Mouse (Mus musculus): ENCODE measurements around the gene Spatc1l. TPM values are rescaled to one million over a fixed set of nuclear protein-coding genes. Genes with fewer than 3 reads are reported as not detected.

Gene Spatc1l
- total RNA-seq, 2 experiments from 2014 or later: not detected

DNA sequence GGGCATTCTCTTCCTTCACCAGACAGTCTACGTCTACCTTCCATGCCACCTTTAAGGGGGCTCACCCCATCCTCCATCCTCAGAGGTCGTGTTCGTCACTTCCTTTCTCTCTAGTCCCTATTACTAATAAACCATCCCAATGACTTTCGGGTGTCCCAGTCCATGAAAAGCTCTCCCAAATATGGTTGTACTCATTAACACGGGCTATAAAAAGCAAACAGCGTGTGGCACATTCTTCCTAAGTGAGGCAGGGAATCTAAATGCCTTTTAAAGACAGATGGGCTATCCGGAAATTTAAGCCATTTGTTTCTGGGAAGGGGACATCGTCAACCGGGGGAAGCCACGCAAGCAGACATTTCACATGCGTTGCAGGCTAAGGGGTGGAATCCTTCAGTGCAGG, 28.1 kb downstream of the Spatc1l start:
- no peak for DNase-seq (ENCODE audit: low spot score)

DNA sequence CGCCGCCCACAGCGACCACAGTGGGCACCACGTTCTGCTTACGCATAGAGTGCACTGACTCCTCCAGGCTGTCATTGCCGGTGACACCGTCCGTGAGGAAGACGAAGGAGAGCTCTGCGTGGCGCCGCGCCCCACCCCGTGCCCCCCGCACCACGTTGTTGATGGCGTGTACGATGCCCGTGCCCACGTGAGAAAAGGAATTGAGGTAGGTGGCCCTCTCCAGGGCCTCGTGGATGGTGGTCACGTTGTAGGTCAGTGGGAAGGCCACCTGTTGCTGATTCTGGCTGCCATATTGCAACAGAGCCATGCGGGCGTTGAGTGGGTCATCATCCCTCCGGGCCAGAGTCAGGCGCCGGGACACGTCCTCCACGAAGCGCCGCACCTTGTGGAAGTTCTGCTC, 34.3 kb downstream of the Spatc1l start:
- no peak for DNase-seq (ENCODE audit: low spot score)

DNA sequence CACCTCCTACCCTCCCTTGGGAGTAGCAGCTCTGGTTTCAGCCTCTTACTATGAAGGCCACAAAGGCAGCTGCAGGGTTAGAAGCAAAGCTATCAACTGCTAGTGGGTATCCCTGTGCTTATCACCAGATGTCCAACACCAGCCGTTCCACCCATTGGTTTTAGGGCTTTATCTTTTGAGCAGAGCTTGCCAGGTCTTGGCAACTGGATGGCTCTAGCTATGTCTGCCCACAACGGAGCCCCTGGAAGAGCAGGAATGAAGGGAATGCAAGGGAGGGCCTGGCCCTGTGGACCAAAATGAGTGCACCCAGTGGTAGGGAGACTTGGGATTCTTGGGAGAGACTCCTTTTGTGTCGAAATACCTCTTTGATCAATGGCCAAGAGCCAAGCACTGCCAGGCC, 40.6 kb downstream of the Spatc1l start:
- DNase-seq (ENCODE audit: low spot score): no peak

DNA sequence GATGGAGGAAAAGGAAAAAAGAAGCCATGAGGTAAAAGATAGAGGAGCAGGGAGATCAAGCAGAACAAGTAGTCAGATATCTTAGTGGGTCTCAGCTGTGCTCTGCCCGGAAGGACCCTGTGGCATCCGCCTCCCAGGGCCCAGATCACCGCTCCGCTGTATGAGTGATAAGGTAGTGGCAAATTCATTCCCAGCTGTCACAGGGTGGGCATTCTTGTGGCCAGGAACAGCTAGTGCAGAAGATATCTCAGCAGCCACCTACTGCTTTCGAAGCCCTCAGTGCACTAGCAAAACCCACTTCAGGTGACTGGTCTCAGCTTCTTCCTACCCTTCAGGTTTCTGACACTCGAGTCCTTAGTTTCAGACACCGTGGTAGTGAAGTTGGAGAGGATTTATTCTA, 50.4 kb downstream of the Spatc1l start:
- DNase-seq (ENCODE audit: low spot score): no peak

Other genes starting within 250 kb of the Spatc1l start
- 1 to 10 TPM; 3.2 to 3.5 TPM for gene Dip2a, start 217.0 kb upstream of the Spatc1l start, total RNA-seq (2021)
- gene AC141477.1, start 121.8 kb upstream of the Spatc1l start, total RNA-seq (2021): not detected
- gene Pcnt, start 119.5 kb upstream of the Spatc1l start, total RNA-seq (2021): 10 to 100 TPM; 59.1 to 63.4 TPM
- under 1 TPM in 1 of 2 experiments, not detected in 1; 0.23 TPM for gene 2610028H24Rik, start 113.2 kb upstream of the Spatc1l start, total RNA-seq (2021)
- 10 to 100 TPM; 16.9 to 18.4 TPM for gene Mcm3ap, start 93.3 kb upstream of the Spatc1l start, total RNA-seq (2021)
- 1 to 10 TPM; 3.8 to 3.9 TPM for gene Ybey, start 93.2 kb upstream of the Spatc1l start, total RNA-seq (2021)
- 1 to 10 TPM; 6.5 to 9.8 TPM for gene Lss, start 30.7 kb upstream of the Spatc1l start, total RNA-seq (2021)
- gene Ftcd, start 13.4 kb downstream of the Spatc1l start, total RNA-seq (2021): under 1 TPM in 1 of 2 experiments, not detected in 1; 0.57 TPM
- 10 to 100 TPM; 32.0 to 33.3 TPM for gene Col6a2, start 61.4 kb downstream of the Spatc1l start, total RNA-seq (2021)
- 10 to 100 TPM; 28.2 to 28.5 TPM for gene Col6a1, start 163.9 kb downstream of the Spatc1l start, total RNA-seq (2021)